Mouse (Mus musculus) liver, embryonic 16.5 days (tissue): ENCODE measurements around the gene Acsm2. TPM values are rescaled to one million over a fixed set of nuclear protein-coding genes. Genes with fewer than 3 reads are reported as not detected.

Experiments
- ATAC-seq: fragments of 200-750 bp; cut with Nextera tagmentation; 2 replicates; pipeline ENCODE4 v1.8.0; 2017; ENCODE audit warnings: low read depth, mild to moderate bottlenecking, moderate number of reproducible peaks, moderate library complexity
- H3K27ac ChIP-seq: fragments of 300-500 bp; sonication (generic); 2 replicates; pipeline ENCODE4 v1.5.1; 2014; ENCODE audit warnings: mild to moderate bottlenecking, low read length
- H3K27me3 ChIP-seq: fragments of 300-500 bp; sonication (generic); 2 replicates; pipeline ENCODE4 v1.6.1; 2014; ENCODE audit warnings: low read depth, low read length, mixed read lengths; ENCODE audit not compliant: control insufficient read depth, insufficient read depth
- H3K36me3 ChIP-seq: fragments of 300-500 bp; sonication (generic); 2 replicates; pipeline ENCODE4 v1.6.1; 2014; ENCODE audit warnings: mild to moderate bottlenecking; ENCODE audit not compliant: control insufficient read depth, insufficient read depth
- H3K4me1 ChIP-seq: fragments of 300-500 bp; sonication (generic); 2 replicates; pipeline ENCODE4 v1.6.1; 2014; ENCODE audit warnings: low read depth, low read length, mixed read lengths; ENCODE audit not compliant: control insufficient read depth
- H3K4me2 ChIP-seq: fragments of 300-500 bp; sonication (generic); 2 replicates; pipeline ENCODE4 v1.6.1; 2014; ENCODE audit warnings: low read depth, low read length, mixed read lengths
- H3K4me3 ChIP-seq: fragments of 300-500 bp; sonication (generic); 2 replicates; pipeline ENCODE4 v1.5.1; 2014; ENCODE audit warnings: low read depth, mild to moderate bottlenecking, low read length
- H3K9ac ChIP-seq: fragments of 300-500 bp; sonication (generic); 2 replicates; pipeline ENCODE4 v1.6.1; 2014; ENCODE audit warnings: low read depth, low read length
- H3K9me3 ChIP-seq: fragments of 300-500 bp; sonication (generic); replicated peaks from 2 replicates; pipeline ENCODE4 v1.6.1; 2016; ENCODE audit warnings: low read length; ENCODE audit not compliant: control insufficient read depth
- WGBS: fragments of 180-500 bp; shearing (Covaris S2); extraction: QIAGEN DNeasy Blood & Tissue Kit; methylation state at CpG from one replicate; pipeline ENCODE4 v1.1.7; 2014; ENCODE audit not compliant: insufficient replicate concordance; 5-methylcytosine and 5-hydroxymethylcytosine counted together
- polyA plus RNA-seq: library from polyadenylated mRNA; unstranded; fragments of >200 nt; fragmentation: Nextera tagmentation; extraction: Ambion mirVana; gene quantifications from 2 replicates; pipeline ENCODE4 v1.2.1, GENCODE M21; 2015

Acsm2 gene
- not detected in 2 replicates for polyA plus RNA-seq

DNA sequence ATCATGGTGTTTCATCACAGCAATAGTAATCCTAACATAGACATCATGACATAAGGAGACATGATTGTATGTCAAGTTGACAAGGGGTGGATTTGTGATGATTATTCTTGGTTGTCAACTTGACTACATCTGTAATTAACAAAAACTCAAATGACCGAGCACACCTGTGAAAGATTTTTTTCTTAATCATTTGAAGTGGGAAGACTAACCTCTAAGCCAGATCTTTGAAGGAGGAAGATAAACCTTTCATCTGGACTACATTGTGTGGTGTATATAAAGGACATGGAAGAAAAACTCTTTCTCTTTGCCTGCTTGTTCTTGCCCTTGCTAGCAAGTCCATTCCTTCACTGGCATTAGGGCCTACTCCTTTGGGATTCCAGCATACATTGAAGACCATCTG lies at the start of gene Acsm2:
Acsm2 (plus strand) TSS at position 301 of the 400 bp plus-strand sequence.
- H3K36me3 ChIP-seq: no peaks in the 10 kb centered on the region
- 65% methylated on average over 1 of the region's 1 CpGs for WGBS
- H3K4me1 ChIP-seq: no peaks in the 10 kb centered on the region
- H3K27me3 ChIP-seq: no peaks in the 10 kb centered on the region
- H3K9ac ChIP-seq: no peak within 1 kb of the TSS
- no peak within 1 kb of the TSS for H3K4me3 ChIP-seq
- ATAC-seq: no peak
- no peak within 1 kb of the TSS for H3K4me2 ChIP-seq
- H3K9me3 ChIP-seq: no peaks in the 10 kb centered on the region
- H3K27ac ChIP-seq: no peak within 1 kb of the TSS

DNA sequence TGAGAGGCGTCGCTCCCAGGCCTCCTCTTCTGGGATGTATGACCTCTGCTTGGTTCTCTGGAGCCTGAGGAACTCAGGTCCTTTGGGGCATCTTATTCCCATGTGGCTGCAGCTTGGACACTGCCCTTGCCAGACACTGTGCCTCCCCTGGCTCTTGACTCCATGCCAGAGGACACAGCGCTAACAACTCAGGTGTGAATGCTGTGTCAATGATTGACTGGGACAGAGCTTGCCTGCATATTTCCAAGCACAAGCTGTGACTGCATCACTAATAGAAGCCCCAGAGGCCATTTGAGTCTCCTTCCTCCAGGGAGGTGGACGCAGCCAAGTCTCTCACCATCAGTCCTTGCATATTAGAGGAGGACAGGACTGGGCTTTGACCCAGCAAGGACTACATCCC lies 43.0 kb upstream of the Acsm2 start:
- Histone ChIP-seq H3K4me1 (no peaks in the 10 kb centered on the region), H3K27ac (no peak overlapping the region), H3K36me3 (no peaks in the 10 kb centered on the region), H3K4me2 (no peak overlapping the region), H3K9ac (no peak overlapping the region), H3K27me3 (no peaks in the 10 kb centered on the region), H3K9me3 (no peaks in the 10 kb centered on the region), H3K4me3 (no peak overlapping the region)
- 75% methylated on average over 4 of the region's 4 CpGs for WGBS
- ATAC-seq: no peak

DNA sequence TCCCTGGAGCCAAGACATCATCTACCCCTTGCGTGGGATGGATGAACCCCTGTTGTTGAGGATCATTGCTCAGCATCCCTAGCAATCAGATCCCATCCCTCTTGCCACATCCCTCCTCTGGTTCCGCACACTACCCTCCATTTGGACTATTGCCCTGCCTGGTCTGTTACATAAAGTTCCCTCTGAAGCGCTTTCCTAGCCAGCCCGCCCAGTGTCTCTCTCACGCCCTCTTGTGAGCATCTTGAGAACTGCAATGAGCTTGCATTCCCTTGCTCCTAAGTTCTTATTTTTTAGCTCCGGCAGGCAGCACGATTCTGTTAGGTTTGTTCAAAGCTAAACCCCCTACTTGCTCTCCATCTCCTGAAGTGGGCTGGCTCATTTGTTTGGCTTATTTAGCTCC lies 41.1 kb upstream of the Acsm2 start:
- Histone ChIP-seq H3K36me3 (no peaks in the 10 kb centered on the region), H3K4me3 (no peak overlapping the region), H3K27me3 (no peaks in the 10 kb centered on the region), H3K4me1 (no peaks in the 10 kb centered on the region), H3K9me3 (no peaks in the 10 kb centered on the region), H3K27ac (no peak overlapping the region), H3K4me2 (no peak overlapping the region), H3K9ac (no peak overlapping the region)
- ATAC-seq: 0 out of 2 replicates have a peak, but pooled peaks have one; percentile 27
- 25% methylated on average over 7 of the region's 7 CpGs for WGBS

DNA sequence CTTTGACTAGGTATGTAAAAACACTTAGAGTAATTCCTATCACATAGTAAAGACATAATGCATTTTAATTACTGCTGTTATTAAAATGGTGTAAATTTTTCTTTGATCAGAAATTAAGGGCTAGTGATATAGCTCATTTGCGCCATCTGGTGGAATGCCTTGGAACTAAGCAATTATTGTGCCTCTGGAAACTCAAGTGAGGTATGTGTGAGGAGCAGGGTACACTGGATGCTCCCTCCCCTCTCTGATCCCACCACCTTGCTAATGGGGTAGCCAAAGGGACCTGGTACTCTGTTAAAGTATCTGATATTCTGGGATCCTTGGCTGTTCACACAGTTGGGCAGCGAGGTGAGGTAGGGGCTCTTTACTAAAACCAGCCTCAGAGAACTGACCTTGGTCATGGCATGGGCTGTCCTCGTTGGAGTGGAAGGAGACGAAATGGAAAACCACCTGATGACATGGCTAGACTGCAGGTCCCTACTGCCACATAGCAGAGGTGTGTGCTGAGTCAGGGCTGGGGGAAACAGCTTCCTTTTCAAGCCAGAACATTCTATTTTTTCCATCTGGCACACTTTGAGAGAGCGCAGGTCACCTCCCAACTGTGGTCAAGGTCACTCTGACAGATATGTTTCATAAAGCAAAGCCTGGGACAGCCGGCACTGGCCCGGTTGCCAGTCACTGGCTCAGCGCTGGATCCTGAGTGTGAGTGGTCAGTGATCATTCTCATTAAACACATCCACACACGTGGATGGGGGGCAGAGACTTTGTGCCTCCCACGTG lies 38.5 kb upstream of the Acsm2 start:
- Histone ChIP-seq H3K9me3 (no peaks in the 10 kb centered on the region), H3K4me2 (no peak overlapping the region), H3K9ac (no peak overlapping the region), H3K4me1 (no peaks in the 10 kb centered on the region), H3K4me3 (no peak overlapping the region), H3K27me3 (no peaks in the 10 kb centered on the region), H3K36me3 (no peaks in the 10 kb centered on the region), H3K27ac (no peak overlapping the region)
- no peak for ATAC-seq
- WGBS: 48% methylated on average over 10 of the region's 10 CpGs

DNA sequence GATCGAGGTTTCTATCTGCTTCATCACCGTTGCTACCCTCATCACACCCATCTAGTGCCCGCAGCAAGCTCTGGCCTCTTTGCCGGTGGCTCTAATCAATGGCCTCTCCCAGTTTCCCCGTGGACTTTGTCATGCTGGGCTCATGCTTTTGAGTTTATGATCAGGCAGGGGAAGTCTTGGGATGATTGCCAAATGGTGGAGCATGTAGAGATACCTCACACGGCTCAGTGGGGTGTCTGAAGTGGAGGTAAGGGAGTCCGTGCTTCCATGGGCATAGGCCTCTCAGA lies 37.9 kb upstream of the Acsm2 start:
- no peaks in the 10 kb centered on the region for H3K4me1 ChIP-seq
- ATAC-seq: no peak
- H3K4me3 ChIP-seq: no peak overlapping the region
- no peaks in the 10 kb centered on the region for H3K27me3 ChIP-seq
- WGBS: 62% methylated on average over 7 of the region's 7 CpGs
- H3K9me3 ChIP-seq: no peaks in the 10 kb centered on the region
- H3K36me3 ChIP-seq: no peaks in the 10 kb centered on the region
- H3K9ac ChIP-seq: no peak overlapping the region
- no peak overlapping the region for H3K27ac ChIP-seq
- H3K4me2 ChIP-seq: no peak overlapping the region

DNA sequence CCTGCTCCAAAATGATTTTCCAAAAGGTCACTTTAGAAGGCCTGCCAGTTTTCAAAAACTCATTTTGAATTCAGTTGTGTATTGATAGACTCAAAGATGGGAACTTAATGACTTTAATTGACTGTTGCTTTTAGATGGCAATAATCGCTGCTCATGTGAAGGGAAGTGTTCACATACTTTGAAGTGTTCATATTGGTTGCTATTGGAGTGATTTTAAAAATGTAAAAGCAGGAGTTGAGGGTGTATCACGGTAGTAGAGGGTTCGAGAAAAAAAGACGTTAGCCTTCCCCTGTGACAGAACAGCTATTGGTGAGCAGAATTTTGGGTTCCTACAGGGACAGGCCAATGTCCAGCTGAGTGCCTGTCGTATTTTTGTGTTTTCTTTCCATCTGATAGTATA lies 35.0 kb upstream of the Acsm2 start, which contains the start of gene Acsm5:
Acsm5 (plus strand) TSS at position 301 of the 400 bp plus-strand sequence.
- Histone ChIP-seq H3K9ac (no peak within 1 kb of the TSS), H3K36me3 (no peaks in the 10 kb centered on the region), H3K4me3 (no peak within 1 kb of the TSS), H3K27ac (no peak within 1 kb of the TSS), H3K4me2 (no peak within 1 kb of the TSS), H3K27me3 (no peaks in the 10 kb centered on the region), H3K9me3 (no peaks in the 10 kb centered on the region), H3K4me1 (no peaks in the 10 kb centered on the region)
- no peak for ATAC-seq
- WGBS: 55% methylated on average over 5 of the region's 5 CpGs

DNA sequence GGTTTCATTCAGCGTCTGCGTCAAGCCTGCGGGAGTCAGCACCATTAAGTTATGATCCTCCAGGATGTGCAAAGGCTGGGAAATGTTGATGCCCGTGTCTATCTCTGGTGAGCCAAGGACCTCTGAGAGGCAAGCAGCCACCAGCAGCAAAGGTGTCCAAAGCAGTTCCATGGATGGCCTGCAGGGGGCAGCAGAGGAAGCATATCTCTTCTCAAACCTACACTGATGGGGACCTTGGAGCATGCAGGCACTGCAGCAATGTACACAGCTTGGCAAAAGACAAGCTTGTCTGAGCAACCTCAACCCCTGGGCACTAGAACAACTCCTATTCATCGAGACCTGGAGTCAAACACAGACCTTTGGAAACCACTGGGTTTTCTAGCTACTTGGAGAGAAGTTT lies 34.5 kb upstream of the Acsm2 start:
- Histone ChIP-seq H3K36me3 (no peaks in the 10 kb centered on the region), H3K4me2 (no peak overlapping the region), H3K27me3 (no peaks in the 10 kb centered on the region), H3K9ac (no peak overlapping the region), H3K4me1 (no peaks in the 10 kb centered on the region), H3K4me3 (no peak overlapping the region), H3K27ac (no peak overlapping the region), H3K9me3 (no peaks in the 10 kb centered on the region)
- 44% methylated on average over 5 of the region's 5 CpGs for WGBS
- ATAC-seq: peak; percentile 24; the same call in 1 of the 2 replicates

DNA sequence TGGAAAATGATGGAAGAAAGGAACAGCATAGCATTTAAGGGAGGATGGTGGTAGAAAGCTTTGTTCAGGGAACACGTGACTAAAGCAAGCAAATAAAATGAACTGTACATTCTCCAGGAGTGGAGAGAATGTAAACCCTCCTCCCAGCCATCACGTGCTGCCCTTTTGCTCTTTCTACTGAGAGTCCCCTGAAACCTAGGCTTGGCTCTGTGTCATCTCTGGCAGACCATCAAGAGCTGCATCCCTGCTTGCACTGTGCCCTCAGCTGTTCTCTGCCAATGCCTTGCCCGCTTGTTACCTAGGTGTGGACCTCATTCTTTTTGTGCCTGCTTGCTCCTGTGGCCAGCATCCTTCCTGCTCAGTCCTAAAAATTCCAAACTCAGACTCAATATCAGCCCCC lies 32.3 kb upstream of the Acsm2 start:
- Histone ChIP-seq H3K9me3 (no peaks in the 10 kb centered on the region), H3K4me1 (no peaks in the 10 kb centered on the region), H3K36me3 (no peaks in the 10 kb centered on the region), H3K4me3 (no peak overlapping the region), H3K27me3 (no peaks in the 10 kb centered on the region), H3K9ac (no peak overlapping the region), H3K27ac (no peak overlapping the region), H3K4me2 (no peak overlapping the region)
- peak; percentile 39; the same call in 1 of the 2 replicates for ATAC-seq
- 33% methylated on average over 3 of the region's 3 CpGs for WGBS

DNA sequence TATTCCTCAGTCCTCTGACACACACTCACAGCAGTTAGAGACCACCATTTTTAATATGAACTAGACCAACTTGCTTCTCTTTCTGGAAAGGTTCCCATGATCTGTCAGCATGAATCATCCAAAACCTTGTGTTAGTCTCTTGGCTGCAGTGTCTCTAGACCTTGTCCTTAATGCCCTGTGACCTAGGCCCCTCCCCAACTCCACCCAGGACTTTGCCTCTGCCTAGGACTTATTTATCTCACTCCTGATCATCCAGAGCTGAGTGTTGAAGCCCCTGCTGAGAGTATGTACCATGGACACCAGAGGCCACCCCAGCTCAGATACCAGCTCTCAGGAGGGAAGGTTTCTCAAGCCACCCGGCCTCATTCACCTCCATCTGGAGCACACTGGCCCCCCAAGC lies 31.8 kb upstream of the Acsm2 start:
- ATAC-seq: no peak
- Histone ChIP-seq H3K4me3 (no peak overlapping the region), H3K9me3 (no peaks in the 10 kb centered on the region), H3K4me1 (no peaks in the 10 kb centered on the region), H3K9ac (no peak overlapping the region), H3K27ac (no peak overlapping the region), H3K27me3 (no peaks in the 10 kb centered on the region), H3K36me3 (no peaks in the 10 kb centered on the region), H3K4me2 (no peak overlapping the region)
- WGBS: 52% methylated on average over 1 of the region's 1 CpGs
